Mouse (Mus musculus): ENCODE results near the gene Prss33.

DNA sequence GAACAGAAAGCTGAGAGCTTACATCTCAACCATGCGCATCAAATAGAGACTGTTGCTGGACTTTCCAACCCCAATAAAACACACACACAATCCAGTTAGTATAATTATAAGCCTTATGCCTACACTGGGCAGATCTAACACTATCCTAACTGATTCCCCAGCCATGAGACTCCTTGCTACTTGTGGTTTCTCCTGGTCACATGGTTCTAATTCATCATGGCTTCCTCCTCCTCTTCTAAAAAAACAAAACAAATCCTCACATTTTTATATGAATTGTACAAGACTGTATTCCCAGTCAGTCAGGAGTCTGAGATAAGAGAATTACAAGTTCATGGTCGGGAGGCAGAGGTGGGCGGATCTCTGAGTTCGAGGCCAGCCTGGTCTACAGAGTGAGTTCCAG lies 46.9 kb downstream of the Prss33 start:
- no peak for TF ChIP-seq POLR2A (IDR thresholded peaks at IDR 0.05; ENCODE audit: insufficient read length, low read depth)
- TF ChIP-seq USF1 (IDR thresholded peaks at IDR 0.05; ENCODE audit: low read depth), result peak; percentile 68
- no peak for TF ChIP-seq POLR2AphosphoS2 (IDR thresholded peaks at IDR 0.05; ENCODE audit: insufficient read length, low read depth)
- TF ChIP-seq CEBPB (IDR thresholded peaks at IDR 0.05; ENCODE audit: insufficient read depth, poor library complexity, severe bottlenecking), result no peak
- no peak for TF ChIP-seq E2F4 (IDR thresholded peaks at IDR 0.05; ENCODE audit: insufficient read depth)

All from myocyte (in vitro differentiated cells).